Mouse (Mus musculus) embryonic stem cell, embryonic (primary cell): ENCODE measurements around the gene Pmp22.

Experiments
- CTCF ChIA-PET, 4 experiments: fragments of 300-600 bp in 2 of 4; fragments of 350-600 bp in 2 of 4; sonication (Branson Sonifier 250); formaldehyde crosslinking; loops; one replicate each; lab custom pipeline; 2022; ENCODE audit warnings: inconsistent platforms in 2 of 4; lab: Charles Lee
- POLR2A ChIA-PET, 4 experiments: fragments of 300-600 bp in 2 of 4; fragments of 350-600 bp in 2 of 4; sonication (Branson Sonifier 250); formaldehyde crosslinking; loops; one replicate each; lab custom pipeline; 2022; ENCODE audit warnings: antibody characterized with exemption in 4 of 4, inconsistent platforms in 1 of 4; lab: Charles Lee

The Pmp22 gene

DNA sequence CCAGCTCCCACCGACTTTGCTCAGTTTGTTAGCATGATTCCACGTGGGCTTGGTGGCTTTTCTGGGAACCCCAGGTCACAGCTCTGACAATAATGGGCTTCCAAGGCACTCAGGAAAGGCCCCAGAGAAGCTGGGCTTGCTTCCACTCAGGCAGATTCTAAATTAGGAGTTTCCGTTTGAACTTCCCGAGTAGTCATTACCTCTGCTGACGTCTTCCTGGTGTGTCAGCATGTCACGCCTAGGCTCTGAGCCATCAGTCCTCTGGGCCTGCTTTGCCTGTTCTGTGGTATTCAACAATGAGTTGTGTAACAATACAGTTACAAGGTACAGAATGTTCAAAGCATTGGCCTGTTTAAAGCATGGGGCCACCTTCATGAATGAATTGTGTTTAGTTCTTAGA, 7.4 kb downstream of the Pmp22 start:
- POLR2A ChIA-PET, result interaction anchor here in 3 of 4 experiments (0.6 to 2.4 kb wide), 8 partner anchors 135 to 405 kb away, joined by 3 to 9 read pairs (median 3); partner anchors contain the start of genes Tvp23b (in 1 of the 3) and Zfp287 (in 1 of the 3)
- CTCF ChIA-PET, result interaction anchor here (0.6 to 4.0 kb wide), 44 partner anchors 8 to 969 kb away, joined by 3 to 28 read pairs (median 5); partner anchors contain the start of gene Tvp23b (in 1 of the 4)

DNA sequence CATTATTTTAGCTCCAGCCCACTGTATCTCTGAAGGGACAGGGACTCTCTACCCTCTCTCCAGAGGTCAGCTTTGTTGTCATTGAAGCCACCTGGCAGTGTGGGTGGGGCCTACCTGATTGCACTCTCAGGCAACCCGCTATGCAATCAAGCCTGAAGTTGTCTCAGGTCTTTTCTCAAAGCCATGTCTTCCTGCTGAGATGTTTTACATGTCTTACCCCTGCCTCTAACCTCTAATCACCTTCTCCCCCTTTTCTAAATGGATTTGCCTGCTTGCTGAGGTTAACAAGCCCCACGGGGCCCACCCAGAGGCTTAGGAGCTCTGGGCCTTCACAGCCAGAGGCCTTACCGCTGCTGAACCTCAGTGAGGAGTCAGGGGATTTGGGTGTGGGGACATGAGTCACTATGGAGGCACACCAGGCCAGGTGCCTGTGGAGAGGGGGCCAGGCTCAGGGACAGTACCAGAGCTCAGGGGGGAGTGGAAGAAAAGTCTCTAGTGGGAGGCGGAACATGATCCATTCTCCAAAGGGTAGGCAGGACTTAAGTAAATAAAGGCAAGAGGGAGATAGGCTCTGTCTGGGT, 8.1 kb downstream of the Pmp22 start:
- ChIA-PET POLR2A (interaction anchor here in 2 of 4 experiments (0.6 to 2.4 kb wide), 6 partner anchors 203 to 406 kb away, joined by 3 to 9 read pairs (median 3); partner anchors contain the start of genes Tvp23b (in 1 of the 2) and Zfp287 (in 1 of the 2)), CTCF (interaction anchor here in 3 of 4 experiments (0.9 to 4.0 kb wide), 15 partner anchors 7 to 380 kb away, joined by 3 to 28 read pairs (median 5); no protein-coding TSS in a partner anchor)

DNA sequence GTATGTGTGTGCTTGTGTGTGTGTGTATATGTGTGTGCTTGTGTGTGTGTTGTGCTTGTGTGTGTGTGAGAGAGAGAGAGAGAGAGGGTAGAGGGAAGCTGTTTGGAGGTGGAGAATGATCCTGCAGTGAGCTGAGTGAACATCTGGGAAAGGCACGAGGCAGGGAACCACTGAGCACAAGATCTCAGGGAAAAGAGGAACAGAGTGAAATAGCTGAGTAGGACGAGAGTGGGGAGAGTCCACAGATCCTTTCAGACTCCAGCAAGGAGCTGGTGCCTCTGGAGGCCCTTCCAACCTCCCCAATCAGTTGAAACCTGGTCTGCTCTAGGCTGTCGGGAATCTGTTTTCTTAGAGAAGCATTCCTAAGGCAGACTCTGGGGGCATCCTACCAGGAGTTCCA, 10.0 kb downstream of the Pmp22 start:
- POLR2A ChIA-PET, result interaction anchor here in 1 of 4 experiments (1.1 kb wide), 1 partner anchor 224 kb away, joined by 3 read pairs; no protein-coding TSS in a partner anchor
- CTCF ChIA-PET, result interaction anchor here in 2 of 4 experiments (0.6 to 4.0 kb wide), 3 partner anchors 30 to 228 kb away, joined by 3 to 25 read pairs (median 3); no protein-coding TSS in a partner anchor

DNA sequence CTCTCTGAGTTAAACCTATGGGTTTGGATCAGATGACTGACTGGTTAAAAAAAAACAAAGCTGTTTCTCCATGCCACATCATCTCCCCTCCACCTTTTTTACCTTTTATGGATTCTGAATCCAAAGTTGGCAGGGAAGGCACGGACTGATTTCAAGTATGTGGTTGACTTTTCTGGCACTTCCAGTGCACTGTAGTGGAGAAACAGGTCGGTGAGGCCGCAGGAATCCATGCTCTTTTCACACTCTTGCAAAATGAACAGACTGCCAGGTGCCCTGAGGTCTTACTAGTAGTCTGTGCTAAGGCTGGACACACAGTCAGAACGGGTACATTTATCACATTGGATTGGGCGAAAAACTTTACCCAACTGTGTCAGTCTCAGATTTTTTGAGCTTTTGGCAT, 13.5 kb downstream of the Pmp22 start:
- CTCF ChIA-PET, result interaction anchor here in 2 of 4 experiments (1.0 to 2.1 kb wide), 2 partner anchors 195 to 221 kb away, joined by 3 to 6 read pairs; no protein-coding TSS in a partner anchor
- POLR2A ChIA-PET, result interaction anchor here in 1 of 4 experiments (1.1 kb wide), 1 partner anchor 11 kb away, joined by 3 read pairs; no protein-coding TSS in a partner anchor

DNA sequence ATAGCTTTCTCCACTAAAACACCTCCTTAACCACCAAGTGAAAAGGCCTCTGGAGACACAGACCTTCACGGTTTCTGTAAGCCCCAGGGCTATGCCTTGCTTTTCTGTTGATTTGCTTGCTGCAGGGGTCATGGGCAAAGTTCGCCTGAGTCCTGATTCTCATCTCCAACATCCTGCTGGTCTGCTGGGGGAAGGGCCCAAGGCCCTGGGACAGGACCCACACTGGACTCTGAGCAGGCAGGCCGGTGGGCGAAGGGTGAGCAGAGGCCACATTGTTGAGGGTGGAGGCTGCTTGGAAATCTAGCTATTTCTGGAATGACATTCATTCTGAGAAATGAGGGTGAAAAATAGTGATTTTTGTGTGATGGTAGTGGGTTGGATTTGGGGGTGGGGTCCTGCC, 14.0 kb downstream of the Pmp22 start:
- ChIA-PET CTCF (interaction anchor here in 3 of 4 experiments (0.6 to 2.1 kb wide), 3 partner anchors 195 to 493 kb away, joined by 3 to 6 read pairs (median 4); no protein-coding TSS in a partner anchor), POLR2A (interaction anchor here in 1 of 4 experiments (1.1 kb wide), 1 partner anchor 12 kb away, joined by 3 read pairs; no protein-coding TSS in a partner anchor)

DNA sequence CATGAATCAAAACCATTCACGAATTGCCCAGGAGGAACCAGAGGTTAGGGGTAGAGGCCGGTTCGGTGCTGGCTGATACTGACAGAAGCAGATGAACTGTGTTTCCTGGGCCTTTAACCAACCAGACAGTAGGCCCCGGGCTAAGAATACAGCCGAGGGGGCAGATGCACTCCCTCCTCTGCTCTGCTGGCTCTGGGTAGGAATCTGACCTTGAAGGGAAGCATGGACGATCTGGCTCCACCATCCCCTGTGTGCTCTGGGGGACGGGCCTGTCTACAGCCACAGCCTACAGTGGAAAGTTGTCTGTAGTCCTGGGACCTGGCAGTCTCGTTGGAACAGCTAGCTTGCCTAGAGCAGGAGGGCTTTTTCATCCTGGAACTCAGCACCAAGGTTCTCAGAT, 14.7 kb downstream of the Pmp22 start:
- CTCF ChIA-PET, result interaction anchor here in 3 of 4 experiments (0.6 to 2.1 kb wide), 4 partner anchors 8 to 494 kb away, joined by 3 to 6 read pairs (median 4); no protein-coding TSS in a partner anchor
- POLR2A ChIA-PET, result no interaction called here

DNA sequence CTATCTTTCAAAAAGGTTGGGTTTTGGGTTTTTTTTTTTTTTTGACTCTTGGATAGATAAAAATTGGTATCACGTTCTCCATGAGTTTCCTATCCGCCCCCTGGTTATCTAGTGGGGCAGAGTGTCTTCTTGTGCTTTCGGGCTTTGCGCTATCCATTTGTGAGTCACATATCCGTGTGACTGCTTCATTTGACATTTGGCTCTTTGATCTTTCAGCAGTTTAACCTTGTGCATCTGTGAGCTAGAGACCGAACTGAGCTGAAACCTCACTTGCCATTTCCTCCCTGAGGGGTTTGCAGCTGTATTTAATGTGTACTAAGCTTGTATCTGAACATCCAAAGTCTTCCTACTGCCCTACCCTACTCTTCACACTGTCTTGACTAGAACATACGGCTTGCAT, 17.8 kb downstream of the Pmp22 start:
- ChIA-PET CTCF (interaction anchor here in 2 of 4 experiments (0.6 to 1.4 kb wide), 4 partner anchors 11 to 213 kb away, joined by 3 read pairs; no protein-coding TSS in a partner anchor), POLR2A (no interaction called here)

DNA sequence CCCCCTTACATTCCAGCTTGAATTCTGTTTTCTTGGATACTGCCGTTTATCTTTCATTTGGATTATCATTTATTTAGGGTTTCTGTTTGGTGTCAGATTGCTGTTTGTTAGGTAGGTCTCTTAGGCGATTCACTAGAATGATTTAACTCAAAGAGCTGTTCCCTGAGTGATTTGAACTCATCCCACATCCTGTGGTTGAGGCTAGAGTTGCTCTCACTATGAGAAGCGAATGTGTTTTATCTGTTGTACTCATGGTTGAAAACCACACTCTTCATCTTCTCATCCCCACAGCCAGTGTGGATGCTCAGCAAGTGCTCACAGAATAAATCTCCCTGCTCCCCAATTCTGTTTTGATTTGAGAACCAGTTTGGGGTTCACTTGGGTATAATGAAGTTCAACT, 19.5 kb downstream of the Pmp22 start:
- CTCF ChIA-PET, result interaction anchor here in 1 of 4 experiments (0.7 kb wide), 1 partner anchor 423 kb away, joined by 3 read pairs; no protein-coding TSS in a partner anchor
- POLR2A ChIA-PET, result no interaction called here

DNA sequence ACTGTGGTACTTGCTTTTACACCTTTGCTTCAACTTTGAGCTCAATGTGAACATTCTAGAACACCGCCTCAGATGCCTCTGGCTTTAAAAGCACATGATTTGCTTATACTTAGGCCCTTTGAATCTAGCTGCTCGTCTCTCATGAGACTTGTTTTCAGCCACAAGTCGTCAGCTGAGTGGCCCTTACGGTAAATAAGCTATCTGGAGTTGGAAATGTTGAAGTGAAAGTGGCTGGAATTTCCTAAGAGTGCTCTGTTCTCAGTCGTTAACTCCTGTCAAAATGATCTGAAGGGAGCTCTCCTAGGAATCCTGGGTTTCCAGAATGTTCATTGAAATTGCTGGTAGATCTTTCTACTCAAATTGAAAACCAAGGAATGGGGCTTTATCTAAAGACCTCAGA, 23.1 kb downstream of the Pmp22 start:
- ChIA-PET POLR2A (interaction anchor here in 1 of 4 experiments (1.2 kb wide), 1 partner anchor 16 kb away, joined by 3 read pairs; no protein-coding TSS in a partner anchor), CTCF (interaction anchor here in 2 of 4 experiments (0.7 to 1.2 kb wide), 4 partner anchors 8 to 237 kb away, joined by 3 to 4 read pairs (median 4); no protein-coding TSS in a partner anchor)

DNA sequence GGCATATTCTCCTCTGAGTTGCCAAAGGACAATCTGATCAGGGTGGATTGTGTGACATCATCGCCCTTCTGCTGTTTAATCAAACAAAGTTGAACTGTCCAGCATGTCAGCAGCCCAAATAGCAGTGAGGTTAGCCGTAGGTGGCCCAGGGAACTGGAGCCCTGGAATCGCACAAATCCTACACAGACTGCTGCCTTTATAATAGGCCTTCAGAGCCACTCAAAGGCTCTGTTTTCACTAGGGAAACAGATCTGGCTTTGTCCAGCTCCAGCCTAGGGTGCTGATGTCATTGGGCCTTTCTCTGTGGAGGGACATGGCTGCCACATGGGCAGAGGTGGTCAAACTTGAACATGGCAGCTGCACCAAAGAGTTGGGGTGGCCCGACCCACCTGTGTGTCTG, 28.3 kb downstream of the Pmp22 start:
- CTCF ChIA-PET, result no interaction called here
- POLR2A ChIA-PET, result no interaction called here

DNA sequence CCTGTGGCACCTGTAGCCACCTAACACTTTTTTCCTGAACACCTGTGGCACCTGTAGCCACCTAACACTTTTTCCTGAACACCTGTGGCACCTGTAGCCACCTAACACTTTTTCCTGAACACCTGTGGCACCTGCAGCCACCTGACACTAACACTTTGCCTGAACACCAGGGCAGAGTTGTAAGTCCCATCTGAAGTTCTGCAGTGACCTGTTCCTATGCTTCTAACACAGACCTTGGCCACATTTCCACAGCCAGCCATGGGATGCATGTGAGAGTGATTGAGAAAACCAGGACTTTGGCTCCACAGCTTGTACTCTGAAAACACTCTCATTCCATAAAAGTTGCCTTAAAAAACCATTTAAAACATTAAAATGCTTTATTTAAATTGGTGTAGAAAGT, 32.1 kb downstream of the Pmp22 start:
- ChIA-PET POLR2A (no interaction called here), CTCF (no interaction called here)

DNA sequence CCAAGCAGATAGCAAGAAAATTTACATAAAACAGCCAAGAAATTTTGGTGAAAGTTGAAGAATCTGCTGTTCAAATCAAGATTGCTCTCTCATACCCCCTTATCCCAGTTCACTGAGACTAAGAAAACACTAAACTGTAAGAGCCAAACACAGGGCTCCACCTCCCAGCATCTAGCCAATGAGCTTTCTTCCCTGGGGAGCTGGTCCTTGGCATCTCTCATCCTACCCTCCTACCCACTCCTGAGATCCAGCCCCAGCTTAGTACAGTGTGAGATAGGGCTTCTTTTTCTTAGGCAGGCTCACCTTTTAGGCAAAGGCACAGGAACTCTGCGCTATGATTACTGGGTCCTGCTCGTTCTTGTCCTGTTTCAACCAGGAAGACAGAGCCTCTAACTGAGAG, 34.0 kb downstream of the Pmp22 start:
- CTCF ChIA-PET, result interaction anchor here in 1 of 4 experiments (1.4 to 1.5 kb wide), 2 partner anchors 9 to 13 kb away, joined by 3 to 4 read pairs; no protein-coding TSS in a partner anchor

DNA sequence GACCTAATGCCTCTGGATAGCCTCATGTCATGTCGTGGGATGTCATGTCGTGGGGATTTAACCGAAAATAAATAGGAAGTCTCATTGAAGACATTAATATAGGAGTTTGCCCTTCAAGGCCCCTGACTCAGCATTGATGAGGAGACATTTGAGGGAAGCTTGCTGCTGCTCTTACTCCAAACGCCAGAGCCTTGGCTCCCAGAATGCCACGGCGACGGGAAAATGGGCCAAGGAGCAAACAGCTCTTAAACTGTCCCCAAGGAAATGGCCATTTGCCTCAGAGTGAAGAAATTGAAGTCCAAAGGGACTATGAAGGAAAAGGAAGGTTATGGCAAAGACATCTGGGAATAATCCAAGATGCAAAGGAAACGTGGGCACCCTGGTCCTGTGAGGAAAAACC, 34.8 kb downstream of the Pmp22 start:
- ChIA-PET POLR2A (no interaction called here), CTCF (interaction anchor here in 1 of 4 experiments (1.4 to 1.5 kb wide), 2 partner anchors 8 to 12 kb away, joined by 3 to 4 read pairs; no protein-coding TSS in a partner anchor)

More for the DNA sequence above, 34.0 kb downstream of the Pmp22 start:
- POLR2A ChIA-PET, result no interaction called here

DNA sequence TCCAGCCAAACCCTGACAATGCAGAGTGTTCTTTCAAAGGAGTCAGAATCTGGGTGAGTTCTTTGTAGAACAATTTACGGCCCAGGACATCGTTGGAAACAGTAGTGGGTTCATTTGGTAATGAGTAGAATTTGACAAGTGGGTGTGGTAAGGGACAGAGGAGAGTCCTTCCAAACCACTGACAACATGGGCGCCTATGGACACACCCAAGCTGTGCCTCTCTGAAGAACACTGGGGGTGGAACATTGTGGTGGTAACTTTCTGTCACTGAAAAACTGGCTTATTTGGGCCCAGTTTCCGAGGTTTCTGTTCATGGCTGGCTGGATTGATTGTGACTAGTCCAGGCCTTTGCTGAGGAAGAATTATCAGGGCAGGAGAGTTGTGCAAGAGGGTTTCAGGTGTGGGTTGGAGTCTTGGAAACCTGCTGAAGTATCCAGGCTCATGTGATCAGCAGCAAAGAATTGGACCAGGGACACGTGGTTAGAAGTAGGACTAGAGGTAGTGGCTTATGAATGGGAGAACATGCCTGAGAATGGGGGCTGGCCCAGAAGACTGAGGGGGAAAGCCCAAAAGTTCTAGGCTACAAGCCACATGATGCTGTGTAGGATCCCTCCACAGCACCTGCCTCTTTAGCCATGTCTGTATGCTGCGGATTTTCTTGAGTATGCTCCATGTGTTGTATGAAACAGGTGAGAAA, 35.4 kb downstream of the Pmp22 start:
- ChIA-PET CTCF (interaction anchor here in 3 of 4 experiments (0.7 to 1.5 kb wide), 9 partner anchors 10 to 408 kb away, joined by 3 to 10 read pairs (median 4); no protein-coding TSS in a partner anchor), POLR2A (interaction anchor here in 1 of 4 experiments (0.6 kb wide), 1 partner anchor 14 kb away, joined by 3 read pairs; no protein-coding TSS in a partner anchor)

DNA sequence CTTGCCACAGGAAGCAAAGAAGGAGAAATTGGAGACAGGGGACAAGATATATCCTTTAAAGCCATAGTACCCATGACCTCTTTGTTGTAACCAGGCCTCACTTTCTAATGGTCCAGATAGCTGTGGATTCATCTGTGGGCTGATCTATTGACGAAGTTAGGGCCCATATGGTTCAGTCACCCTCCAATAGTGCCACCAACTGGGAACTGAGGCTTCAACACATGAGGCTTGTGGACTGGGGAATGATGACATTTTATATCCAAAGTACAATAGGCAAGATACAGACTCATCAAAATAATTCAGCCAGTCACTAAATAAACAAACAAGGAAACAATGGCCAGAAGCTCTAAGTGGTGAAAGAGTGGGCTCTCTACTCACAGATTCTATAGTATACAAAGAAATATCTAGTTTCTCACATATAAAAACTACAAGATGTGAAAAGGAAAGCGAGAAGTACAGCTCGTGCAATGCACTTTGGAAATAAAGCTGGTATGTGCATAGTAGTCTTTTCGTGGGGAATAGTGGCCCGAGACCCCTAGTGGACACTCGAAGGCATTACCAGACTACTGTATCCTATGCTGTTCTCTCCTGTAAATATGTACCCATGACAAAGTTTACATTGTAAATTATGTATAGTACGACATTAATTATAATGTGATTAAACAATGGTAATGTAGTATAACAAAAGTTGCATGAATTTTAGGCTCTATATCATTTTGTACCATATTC, 36.1 kb downstream of the Pmp22 start:
- ChIA-PET CTCF (interaction anchor here in 3 of 4 experiments (0.5 to 1.5 kb wide), 16 partner anchors 10 to 408 kb away, joined by 3 to 10 read pairs (median 4); no protein-coding TSS in a partner anchor), POLR2A (no interaction called here)

DNA sequence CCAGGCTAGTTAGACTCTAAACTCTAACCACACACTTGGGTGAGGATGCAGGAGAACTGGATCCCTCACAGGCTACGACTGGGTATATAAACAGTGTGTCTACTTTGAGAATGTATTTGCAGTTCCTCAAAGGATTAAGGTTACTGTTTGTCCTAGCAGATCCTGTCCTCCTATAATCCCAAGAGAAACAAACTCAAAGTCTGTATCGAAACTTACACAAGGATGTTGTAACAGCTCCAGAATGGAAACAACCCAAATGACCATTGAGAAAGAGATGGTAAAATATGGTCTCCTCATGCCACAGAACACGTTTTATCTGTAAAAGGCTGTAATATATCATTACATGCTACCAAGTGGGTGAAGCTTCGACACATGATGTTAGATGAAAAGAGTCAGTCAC, 39.0 kb downstream of the Pmp22 start:
- POLR2A ChIA-PET, result interaction anchor here in 3 of 4 experiments (1.3 to 1.5 kb wide), 3 partner anchors 16 to 347 kb away, joined by 3 read pairs; partner anchors contain the start of gene Trim16 (in 1 of the 3)
- CTCF ChIA-PET, result interaction anchor here (0.7 to 1.6 kb wide), 5 partner anchors 9 to 359 kb away, joined by 3 to 5 read pairs (median 4); no protein-coding TSS in a partner anchor

DNA sequence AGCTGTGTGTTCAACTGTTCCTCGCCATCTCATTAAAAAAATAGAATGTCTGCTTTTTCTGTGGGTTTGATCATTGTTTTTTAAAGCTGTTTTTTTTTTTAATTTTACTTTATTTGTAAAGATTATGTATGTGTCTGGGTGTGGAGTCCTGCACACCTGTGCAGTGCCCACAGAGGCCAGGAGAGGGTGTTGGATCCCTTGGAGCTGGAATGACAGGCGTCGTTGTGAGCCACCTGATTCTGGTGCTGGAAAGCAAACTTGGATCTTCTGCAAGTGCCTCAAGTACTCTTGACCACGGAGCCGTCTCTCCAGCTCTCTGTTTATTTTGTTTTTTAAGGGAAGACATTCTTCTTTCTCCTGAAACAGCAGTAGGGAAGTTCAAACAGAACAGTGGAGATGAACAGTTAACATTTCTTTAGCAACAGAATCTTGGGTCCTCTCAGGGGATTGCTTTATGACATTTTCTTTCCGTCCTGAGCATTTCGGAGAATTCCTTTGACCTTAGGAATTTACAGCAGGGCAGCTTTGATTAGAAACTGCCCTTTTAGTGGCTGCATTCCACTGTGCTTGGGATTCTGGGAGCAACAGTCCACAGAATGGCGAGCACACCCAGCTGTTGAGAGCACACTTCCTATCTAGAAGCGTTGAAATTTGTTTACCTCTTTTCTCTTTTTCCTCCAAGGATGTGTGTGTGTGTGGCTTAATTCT, 39.9 kb downstream of the Pmp22 start:
- ChIA-PET POLR2A (interaction anchor here in 3 of 4 experiments (1.3 to 1.5 kb wide), 3 partner anchors 17 to 348 kb away, joined by 3 read pairs; partner anchors contain the start of gene Trim16 (in 1 of the 3)), CTCF (interaction anchor here (0.6 to 1.6 kb wide), 16 partner anchors 9 to 586 kb away, joined by 3 to 11 read pairs (median 4); no protein-coding TSS in a partner anchor)
